Mouse (Mus musculus) thymus, adult 2 months (tissue): Measurements from ENCODE around the gene Nectin3.

Source experiments
- CTCF ChIP-seq: fragments of 200-500 bp; IDR thresholded peaks from 2 replicates; pipeline ENCODE4 v1.5.1; 2012; ENCODE audit warnings: mild to moderate bottlenecking, control low read depth, low read length, moderate library complexity, borderline replicate concordance; ENCODE audit not compliant: control insufficient read depth, poor library complexity, insufficient read depth; ENCODE audit errors: extremely low read depth
- POLR2A ChIP-seq: fragments of 200-500 bp; IDR thresholded peaks from 2 replicates; pipeline ENCODE4 v1.6.1; 2012; ENCODE audit warnings: mild to moderate bottlenecking, low read length, control low read depth, moderate library complexity; ENCODE audit not compliant: control insufficient read depth, poor library complexity, insufficient read depth; ENCODE audit errors: extremely low read depth

DNA sequence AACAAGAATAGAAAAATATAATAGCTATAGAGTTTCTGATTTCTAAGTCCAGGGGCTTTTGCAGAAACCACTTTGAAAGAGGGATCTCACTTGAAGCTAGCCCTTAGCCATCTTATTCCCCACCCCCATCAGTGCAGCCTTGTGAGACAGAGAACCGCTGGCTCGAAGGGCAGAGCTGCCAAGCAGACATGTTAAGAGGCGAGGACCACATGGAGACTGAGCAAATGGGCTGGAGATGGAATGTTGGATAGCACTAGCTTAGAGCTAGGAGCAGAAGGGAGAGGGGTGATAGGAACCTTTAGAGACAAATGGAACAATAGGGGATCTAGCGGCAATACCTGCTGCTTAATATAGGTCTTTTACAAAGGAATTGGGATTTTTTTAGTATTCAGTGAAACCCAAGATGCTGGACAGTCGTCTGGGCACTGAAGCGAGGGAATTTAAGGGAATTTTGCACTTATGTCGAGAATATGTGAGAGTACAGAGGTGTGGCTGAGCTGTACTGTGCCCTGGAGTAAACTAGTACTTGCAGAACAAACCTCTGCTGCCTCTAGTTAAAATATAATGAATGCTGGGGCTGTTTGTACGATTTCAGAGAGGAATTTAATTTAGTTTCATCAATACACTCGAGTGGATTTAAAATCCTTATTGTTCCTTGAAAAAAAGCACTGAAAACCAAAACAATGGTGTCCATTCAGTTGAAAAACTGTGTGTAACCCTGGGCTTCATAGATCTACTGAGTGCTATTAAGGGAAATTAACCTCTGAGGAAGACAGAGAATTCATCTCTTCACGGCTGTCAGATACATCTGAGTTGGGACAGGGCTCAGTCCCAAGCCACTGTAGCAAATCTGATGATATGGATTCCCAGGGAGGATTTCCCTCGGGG lies 109.6 kb downstream of the Nectin3 start:
- TF ChIP-seq POLR2A (no peak), CTCF (no peak)
